Mouse (Mus musculus) lung, adult 18-20 months (tissue): ENCODE results near the gene Pnpla6.
"Not testable (repeated sequence)": the region's sequence is repeated elsewhere in the genome, so short reads cannot be mapped to it uniquely, and the experiment has no call there.

ENCODE experiments used
- DNase-seq, 2 experiments: peaks; one replicate each; pipeline ENCODE4 v3.0.0; 2022; ENCODE audit warnings: mixed read lengths in 2 of 2

Gene Pnpla6

DNA sequence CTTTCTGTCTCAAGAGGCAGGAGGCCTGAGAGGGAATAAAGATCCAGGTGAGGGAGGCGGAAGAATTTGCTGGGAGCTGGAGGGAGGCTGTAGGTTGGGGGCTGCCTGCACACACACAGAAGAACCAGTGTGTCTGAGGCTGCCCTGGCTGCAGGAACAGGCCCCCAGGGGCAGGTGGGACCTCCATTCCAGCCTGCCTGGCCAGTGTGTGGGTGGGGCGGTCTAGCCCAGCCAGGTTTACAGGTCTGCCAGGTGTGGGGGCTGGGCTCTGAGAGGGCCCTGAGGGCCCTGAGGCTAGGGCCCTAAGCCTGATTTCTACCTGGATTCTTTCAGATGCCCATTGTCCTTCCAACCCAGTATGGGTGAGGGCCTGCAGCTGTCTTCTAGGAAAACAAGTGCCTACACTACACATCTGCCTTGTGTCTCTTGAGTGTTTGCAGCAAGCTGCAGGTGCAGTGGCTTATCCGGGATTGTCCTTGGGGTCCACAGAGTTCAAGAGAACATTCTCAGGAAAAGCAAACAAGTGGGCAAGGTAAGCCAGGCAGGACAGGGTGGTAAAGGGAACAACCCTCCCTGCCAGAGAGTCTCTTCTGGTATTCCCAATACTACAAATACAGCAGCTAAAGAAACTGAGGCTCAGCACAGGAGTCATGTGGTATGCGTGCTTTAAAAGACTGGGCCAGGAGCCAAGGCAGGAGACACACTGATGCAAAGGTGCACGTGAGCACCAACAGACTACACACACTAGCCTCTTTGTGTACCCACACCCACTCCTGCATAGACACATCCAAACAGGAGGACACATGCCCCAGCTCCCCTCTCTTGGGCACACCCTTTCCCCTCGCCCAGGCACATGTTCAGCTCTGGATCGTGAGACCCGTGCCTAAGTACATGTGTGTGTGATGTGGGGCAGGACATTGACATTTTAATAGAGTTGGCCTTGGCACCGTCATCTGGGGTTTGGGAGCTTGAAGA lies 64.5 kb downstream of the Pnpla6 start:
- DNase-seq, result no peak

GRCm38 (mm10) chr8:3581961-3582360 lies 66.8 kb downstream of the Pnpla6 start:
- DNase-seq, result not testable (repeated sequence)

DNA sequence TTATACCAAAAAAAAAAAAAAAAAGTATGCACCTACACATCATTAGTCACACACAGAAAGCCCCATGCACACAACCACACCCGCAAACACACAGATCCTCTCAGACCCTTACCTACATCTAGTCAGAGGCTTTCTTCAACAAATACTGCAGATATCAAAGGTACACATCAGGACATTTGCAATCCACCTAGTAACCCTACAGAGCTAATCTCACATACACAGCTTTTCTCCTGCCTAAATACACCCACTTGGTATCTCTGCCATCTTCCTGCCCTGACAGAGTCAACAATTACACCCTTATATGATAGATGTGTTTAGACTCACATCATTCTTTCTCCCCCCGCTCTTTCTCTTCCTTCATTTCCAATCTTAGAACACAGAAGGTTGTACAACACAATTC lies 71.3 kb downstream of the Pnpla6 start:
- no peak for DNase-seq

DNA sequence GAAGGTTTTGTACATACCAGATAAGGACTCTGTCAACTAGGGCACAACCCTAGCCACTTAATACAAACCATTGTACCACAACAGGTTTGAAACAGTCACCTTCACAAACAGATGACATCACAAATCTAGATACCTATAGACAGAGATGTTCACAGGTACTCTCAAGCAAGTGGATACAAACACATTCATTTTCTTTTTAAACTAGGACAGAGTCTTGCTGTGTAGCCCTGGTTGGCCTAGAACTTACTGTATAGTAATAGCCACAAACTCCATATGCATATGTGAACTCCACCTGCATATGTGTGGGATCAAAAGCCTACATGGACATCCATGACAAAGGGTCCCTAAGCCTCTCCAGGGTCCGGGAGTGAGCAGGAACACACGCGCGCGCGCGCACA lies 71.8 kb downstream of the Pnpla6 start, which contains the start of gene Camsap3:
TSS of gene Camsap3 (plus strand) at position 301 of the 398 bp plus-strand sequence.
- DNase-seq, result no peak

DNA sequence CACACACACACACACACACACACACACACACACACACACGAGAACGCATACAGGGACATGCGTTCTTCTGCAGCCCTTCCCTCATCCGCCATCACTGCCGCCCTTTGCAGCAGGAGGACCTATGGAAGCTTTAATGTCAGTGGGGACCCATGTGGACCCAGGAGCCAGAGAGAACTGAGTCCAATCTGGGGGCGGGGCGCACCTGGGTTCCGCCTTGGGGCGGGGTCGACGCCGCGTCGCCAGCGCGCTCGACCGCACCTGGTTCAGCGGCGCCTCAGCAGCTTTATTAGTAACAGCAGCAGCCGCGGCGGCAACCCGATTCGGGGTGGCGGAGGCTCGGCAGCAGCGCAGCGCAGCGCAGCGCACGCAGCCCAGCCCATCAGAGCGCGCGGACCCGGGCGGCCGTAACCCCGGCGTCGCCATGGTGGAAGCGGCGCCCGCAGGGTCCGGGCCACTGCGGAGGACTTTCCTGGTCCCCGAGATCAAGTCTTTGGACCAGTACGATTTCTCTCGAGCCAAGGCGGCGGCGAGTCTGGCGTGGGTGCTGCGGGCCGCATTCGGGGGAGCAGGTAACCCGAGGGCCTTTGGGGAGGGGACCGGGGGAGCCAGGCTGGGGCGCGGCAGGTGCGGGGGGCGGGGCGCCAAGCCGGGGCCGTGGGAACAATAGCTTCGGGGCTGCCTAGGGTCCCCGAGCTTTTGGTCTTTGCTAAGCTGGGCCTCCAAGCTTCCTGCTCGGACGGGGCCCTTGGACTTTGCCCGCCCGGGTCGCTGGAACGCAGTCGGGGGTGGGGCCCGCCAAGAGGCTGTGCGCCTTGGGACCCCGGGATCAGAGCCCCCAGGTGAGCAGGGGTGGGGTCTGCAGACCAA lies 72.4 kb downstream of the Pnpla6 start:
- DNase-seq, result peak; percentile 78 to 85

GRCm38 (mm10) chr8:3588258-3588633 lies 73.1 kb downstream of the Pnpla6 start:
- no peak for DNase-seq

GRCm38 (mm10) chr8:3593470-3593869 lies 78.3 kb downstream of the Pnpla6 start:
- DNase-seq, result peak; percentile 47 to 48
